Mouse (Mus musculus): ENCODE data around the gene Ndufa6.

Gene Ndufa6

GRCm38 (mm10) chr15:82340414-82341035 lies 13.6 kb downstream of the Ndufa6 start:
- no peak for DNase-seq

- DNase-seq: no peak
Observed at GRCm38 (mm10) chr15:82339634-82340254, 14.4 kb downstream of the Ndufa6 start.

- DNase-seq: no peak
Observed at GRCm38 (mm10) chr15:82339150-82339549, 15.0 kb downstream of the Ndufa6 start.

GRCm38 (mm10) chr15:82338593-82339112 lies 15.5 kb downstream of the Ndufa6 start, which contains the start of the genes Naga, Pheta2 and Smdt1:
Gene Naga, minus strand, starts transcription at chr15:82338925.
Gene Pheta2, plus strand, starts transcription at chr15:82338942.
Gene Smdt1, plus strand, starts transcription at chr15:82338959.
- DNase-seq: peak; percentile 95

GRCm38 (mm10) chr15:82337875-82338274 lies 16.2 kb downstream of the Ndufa6 start:
- no peak for DNase-seq

- DNase-seq: no peak
Observed at GRCm38 (mm10) chr15:82336629-82337028, 17.5 kb downstream of the Ndufa6 start.

GRCm38 (mm10) chr15:82335194-82335593 lies 18.9 kb downstream of the Ndufa6 start:
- DNase-seq: no peak

- DNase-seq: no peak
Observed at GRCm38 (mm10) chr15:82325382-82325781, 28.7 kb downstream of the Ndufa6 start.

- DNase-seq: no peak
Observed at GRCm38 (mm10) chr15:82322195-82322594, 31.9 kb downstream of the Ndufa6 start.

- DNase-seq: no peak
Observed at GRCm38 (mm10) chr15:82319613-82320012, 34.5 kb downstream of the Ndufa6 start.

GRCm38 (mm10) chr15:82317839-82318238 lies 36.3 kb downstream of the Ndufa6 start:
- no peak for DNase-seq

- DNase-seq: no peak
Observed at GRCm38 (mm10) chr15:82308416-82308815, 45.7 kb downstream of the Ndufa6 start.

GRCm38 (mm10) chr15:82307107-82307506 lies 47.0 kb downstream of the Ndufa6 start:
- DNase-seq: no peak

Measured in layer of hippocampus, adult 9-11 months (tissue).